Mouse (Mus musculus): ENCODE measurements around the gene Dync1li1. TPM values are rescaled to one million over a fixed set of nuclear protein-coding genes. Genes with fewer than 3 reads are reported as not detected.

Gene Dync1li1
- total RNA-seq, 4 experiments from 2014 or later, result 33.7 to 37.2 (median 35.5) TPM

GRCm38 (mm10) chr9:114763341-114763740 is 74.8 kb downstream of the Dync1li1 start:
- DNase-seq (ENCODE audit: low spot score in 2 of 2), result no peak

DNA sequence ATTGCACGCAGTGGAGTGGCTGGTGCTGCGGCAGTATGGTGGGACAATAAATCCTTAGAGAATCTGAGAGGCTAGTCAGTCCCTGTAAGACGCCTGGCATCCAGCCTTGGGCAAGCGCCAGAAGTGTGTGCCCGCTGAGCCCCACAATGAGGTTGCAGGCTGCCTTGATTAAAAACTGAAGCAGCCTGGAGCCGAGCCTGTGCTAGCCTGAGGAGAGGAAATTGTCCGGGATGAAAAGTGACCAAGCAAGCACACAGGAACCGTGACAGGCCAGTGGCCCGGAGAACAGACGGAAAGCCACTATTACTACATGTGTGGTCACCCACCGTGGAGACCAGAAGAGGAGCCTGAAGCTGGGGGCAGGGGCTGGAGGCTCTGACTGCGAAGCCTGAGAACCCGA is 78.4 kb downstream of the Dync1li1 start:
- DNase-seq (ENCODE audit: low spot score in 2 of 2), result no peak

DNA sequence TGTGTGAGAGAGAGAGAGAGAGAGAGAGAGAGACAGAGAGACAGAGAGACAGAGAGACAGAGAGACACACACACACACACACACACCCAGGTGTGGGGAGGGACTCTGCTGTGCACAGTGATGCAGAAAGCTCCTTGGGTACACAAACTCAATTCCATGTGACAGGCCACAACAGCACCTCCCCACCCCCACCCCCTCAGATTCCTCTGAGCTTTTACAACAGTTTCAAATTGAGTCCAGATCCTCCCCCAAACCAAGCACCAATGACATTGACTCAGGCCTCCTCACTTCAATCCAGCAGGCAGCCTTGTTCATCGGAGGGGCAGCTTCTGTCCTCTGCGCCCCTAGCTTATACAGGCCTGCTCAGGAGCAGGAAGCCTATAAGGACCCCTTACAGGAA is 78.9 kb downstream of the Dync1li1 start:
- no peak for DNase-seq (ENCODE audit: low spot score in 2 of 2)

- DNase-seq (ENCODE audit: low spot score in 2 of 2), result no peak
Observed at GRCm38 (mm10) chr9:114768066-114768465, 79.5 kb downstream of the Dync1li1 start.

DNA sequence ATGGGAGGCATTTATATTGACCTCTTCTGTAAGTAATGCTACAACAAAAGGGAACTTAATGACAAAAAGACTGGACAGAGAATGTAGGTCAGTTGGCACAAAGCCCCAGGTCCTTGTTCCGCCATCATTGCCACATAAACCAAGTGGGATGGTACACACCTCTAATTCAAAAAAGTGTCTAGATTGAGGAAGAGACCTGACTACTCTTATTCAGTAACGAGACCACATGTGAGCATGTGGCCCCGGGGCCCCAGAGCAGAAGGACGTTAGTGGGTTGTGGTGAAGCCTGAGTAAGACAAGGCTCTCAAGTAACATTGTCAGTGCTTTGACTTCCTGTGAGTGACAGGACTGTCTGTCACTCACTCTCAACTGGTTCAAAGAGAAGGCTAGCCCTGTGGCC is 81.6 kb downstream of the Dync1li1 start:
- no peak for DNase-seq (ENCODE audit: low spot score in 2 of 2)

- no peak for DNase-seq (ENCODE audit: low spot score in 2 of 2)
Observed at GRCm38 (mm10) chr9:114771565-114771964, 83.0 kb downstream of the Dync1li1 start.

Other genes starting within 250 kb of the Dync1li1 start
- not detected for gene Ccr4, start 183.9 kb upstream of the Dync1li1 start, total RNA-seq (2022)
- not detected for gene C130032M10Rik, start 173.1 kb upstream of the Dync1li1 start, total RNA-seq (2022)
- gene Trim71, start 124.4 kb upstream of the Dync1li1 start, total RNA-seq (2022), result not detected
- gene Cnot10, start 48.6 kb upstream of the Dync1li1 start, total RNA-seq (2022), result 10 to 100 TPM; 13.6 to 18.4 (median 15.9) TPM
- gene Cmtm6, start 42.3 kb downstream of the Dync1li1 start, total RNA-seq (2022), result 1 to 10 TPM; 4.1 to 5.2 (median 4.5) TPM
- 1 to 10 TPM; 4.6 to 6.3 (median 5.3) TPM for gene Cmtm7, start 93.1 kb downstream of the Dync1li1 start, total RNA-seq (2022)
- gene Cmtm8, start 155.4 kb downstream of the Dync1li1 start, total RNA-seq (2022), result 1 to 10 TPM; 1.2 to 1.6 (median 1.4) TPM
- 10 to 100 TPM; 19.0 to 21.7 (median 20.8) TPM for gene Gpd1l, start 245.2 kb downstream of the Dync1li1 start, total RNA-seq (2022)

Measured in gastrocnemius, adult 8-10 months (tissue).